Mouse (Mus musculus): Measurements from ENCODE around the gene Atp5s. TPM values are rescaled to one million over a fixed set of nuclear protein-coding genes. Genes with fewer than 3 reads are reported as not detected.

The Atp5s gene
- polyA plus RNA-seq (2014; fragmentation: Illumina TruSeq; extraction: RNeasy Lipid Tissue Mini Kit (QIAGEN cat#74804); ENCODE audit: low read depth, low replicate concordance), result 21.8 TPM

GRCm38 (mm10) chr12:69724711-69725460, at the start of gene Atp5s, which contains the start of gene L2hgdh:
Gene Atp5s (plus strand): TSS chr12:69724950.
Gene L2hgdh (minus strand): TSS chr12:69724873.

GRCm38 (mm10) chr12:69681566-69682061, 43.1 kb upstream of the Atp5s start, which contains the start of gene Sos2:
Gene Sos2 (minus strand): TSS chr12:69681852.

GRCm38 (mm10) chr12:69790530-69791505, 66.1 kb downstream of the Atp5s start, which contains the start of gene Cdkl1:
Gene Cdkl1 (minus strand): TSS chr12:69791267.

Other genes with a start within 250 kb of the Atp5s start
- gene Vcpkmt, start 141.9 kb upstream of the Atp5s start, polyA plus RNA-seq (2014; fragmentation: Illumina TruSeq; extraction: RNeasy Lipid Tissue Mini Kit (QIAGEN cat#74804); ENCODE audit: low read depth, low replicate concordance), result 9.8 TPM
- gene Sos2, start 43.1 kb upstream of the Atp5s start, polyA plus RNA-seq (2014; fragmentation: Illumina TruSeq; extraction: RNeasy Lipid Tissue Mini Kit (QIAGEN cat#74804); ENCODE audit: low read depth, low replicate concordance), result 29.3 TPM
- gene L2hgdh, start 77 bp upstream of the Atp5s start, polyA plus RNA-seq (2014; fragmentation: Illumina TruSeq; extraction: RNeasy Lipid Tissue Mini Kit (QIAGEN cat#74804); ENCODE audit: low read depth, low replicate concordance), result 11.1 TPM
- gene Cdkl1, start 66.3 kb downstream of the Atp5s start, polyA plus RNA-seq (2014; fragmentation: Illumina TruSeq; extraction: RNeasy Lipid Tissue Mini Kit (QIAGEN cat#74804); ENCODE audit: low read depth, low replicate concordance), result 1.5 TPM
- 3.7 TPM for gene Atl1, start 167.7 kb downstream of the Atp5s start, polyA plus RNA-seq (2014; fragmentation: Illumina TruSeq; extraction: RNeasy Lipid Tissue Mini Kit (QIAGEN cat#74804); ENCODE audit: low read depth, low replicate concordance)
- gene Map4k5, start 168.2 kb downstream of the Atp5s start, polyA plus RNA-seq (2014; fragmentation: Illumina TruSeq; extraction: RNeasy Lipid Tissue Mini Kit (QIAGEN cat#74804); ENCODE audit: low read depth, low replicate concordance), result 18.1 TPM

Measured in adipose tissue, adult 10 weeks (tissue).